Mouse (Mus musculus): ENCODE data around the gene Cenpv. TPM values are rescaled to one million over a fixed set of nuclear protein-coding genes. Genes with fewer than 3 reads are reported as not detected.

Cenpv gene
- polyA plus RNA-seq (2014; fragmentation: Nextera tagmentation; extraction: Ambion mirVana): 26.0 and 27.5 TPM in 2 replicates

DNA sequence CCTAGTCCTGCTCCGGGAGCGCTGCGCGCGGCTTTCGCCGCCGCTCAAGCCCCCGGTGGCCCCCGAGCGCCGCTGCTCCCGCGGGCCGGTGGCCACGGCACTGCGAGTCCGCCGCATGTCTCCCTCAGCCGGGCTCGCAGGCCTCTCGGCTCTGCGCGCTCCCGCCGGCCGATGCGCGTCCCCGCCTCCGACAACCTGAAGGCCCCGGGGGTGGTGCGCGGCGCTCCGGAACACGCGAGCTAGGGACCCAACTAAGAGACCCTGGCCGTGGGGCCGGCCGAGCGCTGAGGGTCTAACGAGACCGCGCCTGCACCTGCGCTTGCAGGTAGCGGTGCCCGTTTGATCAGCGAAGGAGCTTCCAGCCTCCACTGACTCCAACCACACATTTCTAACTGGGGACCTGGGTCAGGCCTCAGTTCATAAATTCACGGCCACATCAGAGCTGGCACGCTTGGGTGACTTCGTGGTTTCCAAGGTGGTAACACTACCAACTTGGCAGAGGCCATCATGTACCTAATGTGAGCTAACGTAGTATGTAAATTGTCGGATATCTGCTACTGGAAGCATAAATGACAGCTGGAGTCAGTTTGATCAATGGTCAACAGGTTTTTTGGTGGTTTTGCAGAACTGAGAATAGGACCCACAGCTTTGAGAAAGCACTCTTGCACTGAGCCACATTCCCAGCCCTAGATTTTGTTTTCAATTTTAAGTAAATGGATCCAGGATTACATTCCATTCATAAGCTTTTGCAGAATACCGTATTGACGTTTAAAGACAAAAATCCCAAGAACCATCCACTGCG lies at the start of gene Cenpv:
Gene Cenpv (minus strand): TSS at position 173 of the 802 bp plus-strand sequence.
- no peaks in the 10 kb centered on the region for H3K4me1 ChIP-seq (ENCODE audit: control insufficient read depth, insufficient read depth, low read length)
- peak within 1 kb of the TSS; percentile 91 for H3K4me2 ChIP-seq (ENCODE audit: low read depth, low read length)
- 7% methylated on average over 30 of the region's 57 CpGs for WGBS
- DNase-seq (ENCODE audit: low spot score) (peak; percentile 70), ATAC-seq (ENCODE audit: low read depth) (peak; percentile 77)
- H3K27ac ChIP-seq (replicated peaks; ENCODE audit: low read depth, low read length): peak within 1 kb of the TSS; percentile 44
- H3K9ac ChIP-seq (ENCODE audit: low read depth, low read length): peak within 1 kb of the TSS; percentile 92
- H3K9me3 ChIP-seq (ENCODE audit: control insufficient read depth, low read length): no peaks in the 10 kb centered on the region
- no peaks in the 10 kb centered on the region for H3K36me3 ChIP-seq (ENCODE audit: control insufficient read depth, insufficient read depth, low read length)
- H3K4me3 ChIP-seq (ENCODE audit: low read depth, low read length): peak within 1 kb of the TSS; percentile 82
- H3K27me3 ChIP-seq (replicated peaks; ENCODE audit: control insufficient read depth, insufficient read depth, low read length): peaks cover 10% of the 10 kb centered on the region; the same call in 1 of the 2 replicates

DNA sequence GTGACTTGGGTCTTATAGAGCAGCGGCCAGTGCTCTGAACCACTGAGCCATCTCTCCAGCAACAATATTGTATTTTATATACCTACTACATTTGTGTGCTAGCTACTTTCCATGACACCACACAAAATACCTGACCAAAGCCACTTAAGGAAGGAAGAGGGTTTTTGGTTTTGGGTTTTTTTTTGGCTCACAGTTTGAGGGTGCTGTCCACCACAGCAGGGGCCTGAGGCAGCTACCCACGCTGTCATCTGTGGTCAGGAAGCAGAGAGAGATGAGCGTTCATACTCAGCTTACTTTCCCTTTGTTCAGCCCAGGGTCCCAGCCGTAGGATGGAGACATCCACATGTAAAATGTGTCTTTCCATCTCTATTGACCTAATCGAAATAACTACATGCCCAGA lies 48.0 kb upstream of the Cenpv start:
- DNase-seq (ENCODE audit: low spot score) (no peak), ATAC-seq (ENCODE audit: low read depth) (no peak)
- no peaks in the 10 kb centered on the region for H3K36me3 ChIP-seq (ENCODE audit: control insufficient read depth, insufficient read depth, low read length)
- H3K27me3 ChIP-seq (replicated peaks; ENCODE audit: control insufficient read depth, insufficient read depth, low read length): no peaks in the 10 kb centered on the region
- WGBS: 81% methylated on average over 5 of the region's 5 CpGs
- no peak overlapping the region for H3K4me2 ChIP-seq (ENCODE audit: low read depth, low read length)
- no peaks in the 10 kb centered on the region for H3K4me1 ChIP-seq (ENCODE audit: control insufficient read depth, insufficient read depth, low read length)
- no peak overlapping the region for H3K27ac ChIP-seq (replicated peaks; ENCODE audit: low read depth, low read length)
- no peak overlapping the region for H3K9ac ChIP-seq (ENCODE audit: low read depth, low read length)
- no peaks in the 10 kb centered on the region for H3K9me3 ChIP-seq (ENCODE audit: control insufficient read depth, low read length)
- no peak overlapping the region for H3K4me3 ChIP-seq (ENCODE audit: low read depth, low read length)

DNA sequence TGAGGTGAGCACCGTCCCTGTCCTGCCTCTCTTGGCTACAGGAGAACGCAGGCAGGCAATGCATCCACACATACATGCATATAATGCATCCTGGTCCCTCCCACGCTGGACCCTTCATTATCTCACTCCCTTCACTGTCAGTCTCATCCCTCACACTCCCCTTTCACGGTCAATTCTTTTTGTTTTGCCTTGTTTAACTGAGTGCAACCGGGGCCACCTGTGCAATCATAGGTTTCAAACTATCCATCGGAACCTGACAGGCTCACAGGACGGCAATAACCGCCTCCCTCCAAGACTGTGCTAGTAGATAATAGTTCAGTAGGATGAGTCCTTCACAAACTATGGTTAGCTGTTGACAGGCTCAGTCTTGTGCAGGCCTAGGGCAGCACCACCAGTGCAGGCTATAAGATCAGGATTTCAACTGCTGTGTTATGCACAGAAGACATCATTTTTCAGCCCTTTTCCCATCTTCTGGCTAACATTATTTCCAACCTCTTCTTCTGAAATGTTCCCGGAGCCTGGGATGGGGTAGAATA lies 45.7 kb upstream of the Cenpv start:
- no peak for DNase-seq (ENCODE audit: low spot score)
- H3K27me3 ChIP-seq (replicated peaks; ENCODE audit: control insufficient read depth, insufficient read depth, low read length): no peaks in the 10 kb centered on the region
- ATAC-seq (ENCODE audit: low read depth): no peak
- no peak overlapping the region for H3K27ac ChIP-seq (replicated peaks; ENCODE audit: low read depth, low read length)
- no peaks in the 10 kb centered on the region for H3K4me1 ChIP-seq (ENCODE audit: control insufficient read depth, insufficient read depth, low read length)
- H3K4me3 ChIP-seq (ENCODE audit: low read depth, low read length): no peak overlapping the region
- no peak overlapping the region for H3K4me2 ChIP-seq (ENCODE audit: low read depth, low read length)
- H3K9ac ChIP-seq (ENCODE audit: low read depth, low read length): no peak overlapping the region
- WGBS: 78% methylated on average over 9 of the region's 9 CpGs
- H3K36me3 ChIP-seq (ENCODE audit: control insufficient read depth, insufficient read depth, low read length): no peaks in the 10 kb centered on the region
- H3K9me3 ChIP-seq (ENCODE audit: control insufficient read depth, low read length): no peaks in the 10 kb centered on the region

GRCm38 (mm10) chr11:62583031-62583430 lies 44.0 kb upstream of the Cenpv start:
- Histone ChIP-seq H3K4me3 (ENCODE audit: low read depth, low read length) (no peak overlapping the region), H3K36me3 (ENCODE audit: control insufficient read depth, insufficient read depth, low read length) (no peaks in the 10 kb centered on the region), H3K9ac (ENCODE audit: low read depth, low read length) (no peak overlapping the region), H3K4me1 (ENCODE audit: control insufficient read depth, insufficient read depth, low read length) (no peaks in the 10 kb centered on the region), H3K9me3 (ENCODE audit: control insufficient read depth, low read length) (no peaks in the 10 kb centered on the region), H3K4me2 (ENCODE audit: low read depth, low read length) (no peak overlapping the region), H3K27ac (replicated peaks; ENCODE audit: low read depth, low read length) (no peak overlapping the region), H3K27me3 (replicated peaks; ENCODE audit: control insufficient read depth, insufficient read depth, low read length) (no peaks in the 10 kb centered on the region)
- 72% methylated on average over 6 of the region's 6 CpGs for WGBS
- ATAC-seq (ENCODE audit: low read depth): no peak
- DNase-seq (ENCODE audit: low spot score): no peak

DNA sequence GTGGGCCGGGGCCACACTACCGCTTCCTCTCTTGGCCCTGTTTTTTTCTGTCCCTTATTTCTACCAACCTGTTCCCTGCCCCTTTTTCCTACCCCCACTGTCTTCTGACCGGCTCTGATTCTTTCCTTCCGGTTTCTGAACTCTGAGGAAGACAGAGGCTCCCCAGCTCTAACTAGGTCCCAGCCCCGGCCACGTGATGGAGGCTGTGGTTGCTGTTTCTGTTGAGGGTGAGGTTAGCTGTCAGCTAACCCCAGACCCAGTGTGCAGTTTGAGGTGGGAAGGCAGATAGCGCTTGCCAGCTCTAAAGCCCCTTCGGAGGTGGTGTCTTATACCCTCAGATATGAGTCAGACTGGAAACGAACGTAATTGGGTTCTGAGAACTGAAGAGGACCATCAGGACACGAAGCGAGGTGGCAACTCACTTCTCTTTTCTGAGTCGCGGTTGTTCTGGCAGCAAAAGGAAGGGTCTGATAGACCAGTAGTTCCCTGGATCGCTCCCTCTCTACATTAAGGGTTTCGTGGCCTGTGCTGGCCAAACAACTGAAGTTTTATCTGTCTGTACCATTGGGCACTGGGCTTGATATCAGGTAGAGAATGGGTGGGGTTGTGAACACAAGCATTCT lies 37.6 kb upstream of the Cenpv start:
- Histone ChIP-seq H3K4me1 (ENCODE audit: control insufficient read depth, insufficient read depth, low read length) (no peaks in the 10 kb centered on the region), H3K9me3 (ENCODE audit: control insufficient read depth, low read length) (no peaks in the 10 kb centered on the region), H3K9ac (ENCODE audit: low read depth, low read length) (0 out of 2 replicates have a peak overlapping the region, but pooled peaks have one; percentile 60), H3K4me2 (ENCODE audit: low read depth, low read length) (peak overlapping the region; percentile 100), H3K4me3 (ENCODE audit: low read depth, low read length) (peak overlapping the region; percentile 54), H3K27me3 (replicated peaks; ENCODE audit: control insufficient read depth, insufficient read depth, low read length) (no peaks in the 10 kb centered on the region), H3K36me3 (ENCODE audit: control insufficient read depth, insufficient read depth, low read length) (no peaks in the 10 kb centered on the region), H3K27ac (replicated peaks; ENCODE audit: low read depth, low read length) (no peak overlapping the region; the same call in 1 of the 2 replicates)
- WGBS: 57% methylated on average over 16 of the region's 16 CpGs
- ATAC-seq (ENCODE audit: low read depth) (no peak), DNase-seq (ENCODE audit: low spot score) (no peak)

DNA sequence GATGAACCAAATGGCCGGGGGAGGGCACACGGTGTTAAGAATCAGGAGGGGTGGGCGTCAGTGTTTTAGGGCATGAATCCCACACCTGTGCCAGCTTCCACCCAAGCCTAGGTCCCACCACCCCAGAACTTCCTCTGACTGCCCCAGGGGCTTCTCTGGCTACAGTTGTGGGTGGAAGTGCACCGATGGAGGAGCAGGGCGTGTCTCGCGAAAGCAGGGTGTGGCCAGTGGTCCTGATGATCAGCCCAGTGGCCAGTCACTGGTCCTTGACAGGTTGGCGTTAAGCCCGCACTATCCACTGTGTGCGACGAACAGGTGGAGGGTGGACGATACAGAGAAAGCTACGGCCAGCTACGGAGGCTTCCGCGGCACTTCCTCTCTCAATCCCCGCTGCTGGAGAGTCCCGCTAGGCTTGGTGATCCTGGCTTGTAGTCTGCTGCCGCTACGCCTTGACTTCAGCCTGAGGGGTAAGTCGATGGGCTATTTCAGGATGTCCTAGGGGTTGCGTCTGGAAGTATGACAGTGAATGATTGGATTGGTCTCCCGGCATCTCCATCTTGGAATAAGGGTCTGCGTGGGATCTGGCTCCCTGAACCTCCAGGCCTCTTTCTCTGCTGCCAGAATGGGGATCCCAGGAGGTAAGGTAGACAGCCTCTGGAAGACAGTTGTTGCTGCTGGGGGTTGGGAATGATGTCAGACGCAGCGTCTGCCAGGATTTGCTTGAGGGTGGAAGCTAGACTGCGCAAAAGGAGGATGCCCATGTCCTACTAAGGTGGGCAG lies 36.8 kb upstream of the Cenpv start:
- Histone ChIP-seq H3K9me3 (ENCODE audit: control insufficient read depth, low read length) (no peaks in the 10 kb centered on the region), H3K4me1 (ENCODE audit: control insufficient read depth, insufficient read depth, low read length) (no peaks in the 10 kb centered on the region), H3K27me3 (replicated peaks; ENCODE audit: control insufficient read depth, insufficient read depth, low read length) (no peaks in the 10 kb centered on the region), H3K27ac (replicated peaks; ENCODE audit: low read depth, low read length) (no peak overlapping the region), H3K4me2 (ENCODE audit: low read depth, low read length) (peak overlapping the region; percentile 100), H3K36me3 (ENCODE audit: control insufficient read depth, insufficient read depth, low read length) (no peaks in the 10 kb centered on the region), H3K9ac (ENCODE audit: low read depth, low read length) (peak overlapping the region; percentile 60), H3K4me3 (ENCODE audit: low read depth, low read length) (peak overlapping the region; percentile 54)
- DNase-seq (ENCODE audit: low spot score) (peak; percentile 17), ATAC-seq (ENCODE audit: low read depth) (peak; percentile 59)
- 6% methylated on average over 23 of the region's 27 CpGs for WGBS

- Histone ChIP-seq H3K9me3 (ENCODE audit: control insufficient read depth, low read length) (no peaks in the 10 kb centered on the region), H3K4me2 (ENCODE audit: low read depth, low read length) (peak overlapping the region; percentile 100), H3K4me1 (ENCODE audit: control insufficient read depth, insufficient read depth, low read length) (no peaks in the 10 kb centered on the region), H3K27ac (replicated peaks; ENCODE audit: low read depth, low read length) (no peak overlapping the region), H3K27me3 (replicated peaks; ENCODE audit: control insufficient read depth, insufficient read depth, low read length) (no peaks in the 10 kb centered on the region), H3K4me3 (ENCODE audit: low read depth, low read length) (peak overlapping the region; percentile 54), H3K9ac (ENCODE audit: low read depth, low read length) (peak overlapping the region; percentile 60), H3K36me3 (ENCODE audit: control insufficient read depth, insufficient read depth, low read length) (no peaks in the 10 kb centered on the region)
- peak; percentile 88 for DNase-seq (ENCODE audit: low spot score)
- WGBS: 2% methylated on average over 9 of the region's 9 CpGs
- ATAC-seq (ENCODE audit: low read depth): peak; percentile 64
Observed at GRCm38 (mm10) chr11:62575297-62575658, 36.2 kb upstream of the Cenpv start.

- Histone ChIP-seq H3K9me3 (ENCODE audit: control insufficient read depth, low read length) (no peaks in the 10 kb centered on the region), H3K4me3 (ENCODE audit: low read depth, low read length) (0 out of 2 replicates have a peak overlapping the region, but pooled peaks have one; percentile 54), H3K27ac (replicated peaks; ENCODE audit: low read depth, low read length) (no peak overlapping the region), H3K9ac (ENCODE audit: low read depth, low read length) (no peak overlapping the region), H3K27me3 (replicated peaks; ENCODE audit: control insufficient read depth, insufficient read depth, low read length) (no peaks in the 10 kb centered on the region), H3K36me3 (ENCODE audit: control insufficient read depth, insufficient read depth, low read length) (no peaks in the 10 kb centered on the region), H3K4me1 (ENCODE audit: control insufficient read depth, insufficient read depth, low read length) (no peaks in the 10 kb centered on the region), H3K4me2 (ENCODE audit: low read depth, low read length) (no peak overlapping the region)
- ATAC-seq (ENCODE audit: low read depth) (no peak), DNase-seq (ENCODE audit: low spot score) (no peak)
- 78% methylated on average over 4 of the region's 4 CpGs for WGBS
Observed at GRCm38 (mm10) chr11:62574703-62575085, 35.6 kb upstream of the Cenpv start.
